Mouse (Mus musculus): ENCODE measurements at regions not wholly inside any gene's neighbourhood (a gene's known extent, or its start where the extent isn't known, plus 50 kb on each side); places are given as distances from the start of the nearest gene placed in this dataset.

- TF ChIP-seq CTCF (IDR thresholded peaks at IDR 0.05): no peak
- TF ChIP-seq EP300 (IDR thresholded peaks at IDR 0.05): no peak
Measured at GRCm38 (mm10) chr3:60742232-60742631, 260.4 kb upstream of the P2ry1 start.
